ENCODE assay signal across 9 mouse cellular contexts in the genomic region with DNA sequence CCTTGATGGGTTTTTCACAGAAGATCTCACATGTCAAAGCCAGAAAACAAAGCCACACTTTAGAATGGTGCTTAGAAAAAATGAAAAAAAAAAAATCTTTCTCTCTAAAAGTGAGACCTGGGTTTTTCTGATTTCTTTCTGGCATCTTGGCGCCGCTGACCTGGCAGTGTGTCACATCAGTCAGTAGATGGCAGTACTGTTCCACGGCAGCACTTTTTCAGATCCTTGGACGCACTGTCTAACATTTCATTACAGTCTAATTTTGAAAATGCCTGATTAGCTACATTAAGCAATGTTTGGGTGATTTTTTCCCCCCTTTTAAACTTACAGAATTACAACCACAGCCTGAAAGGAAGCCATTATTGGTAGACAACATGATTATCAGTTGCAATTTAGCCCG.
DNase-seq lines count a peak whose midpoint lies in the region; ATAC-seq and TF ChIP-seq lines count a peak whose summit lies in the region.
"Had no signal": no experiment of that assay in that cellular context is flagged by ENCODE, and none has a peak within 500 bp of the region (broad histone marks: within the 10 kb centered on the region; RNA-seq: fewer than 3 reads in every experiment).

No protein-coding gene starts in this region.

- intact Hi-C loops in heart, postnatal 36 days (cut with DNase I) = loop anchor here (1.0 to 10.0 kb wide), 6 partner anchors 407 to 1087 kb away; no protein-coding TSS in a partner anchor
- intact Hi-C loops in left cerebral cortex, postnatal 36 days (cut with DNase I) = loop anchor here (1.0 to 10.0 kb wide), 4 partner anchors 581 to 1087 kb away; a partner anchor contains a TSS

- ATAC-seq in neural tube, embryonic 11.5 days (ENCODE audit: insufficient read depth, low FRiP score, low TSS enrichment) = no peak

- no peak for TF ChIP-seq POLR2A in thymus, adult 2 months (IDR thresholded peaks at IDR 0.05; ENCODE audit: control insufficient read depth, extremely low read depth, insufficient read depth, low read length, poor library complexity)

- H3K27ac ChIP-seq in thymus, adult 2 months (ENCODE audit: control insufficient read depth, insufficient read depth, low read length) = no peak overlapping the region
- H3K27ac ChIP-seq in embryonic facial prominence, embryonic 10.5 days (replicated peaks) = no peak overlapping the region
- H3K27ac ChIP-seq in neural tube, embryonic 11.5 days (ENCODE audit: low read depth, low read length) = no peak overlapping the region
- H3K27ac ChIP-seq: neural tube, embryonic 12.5 days had no signal

- DNase-seq in thymus, adult 2 months = peak; percentile 47
- DNase-seq in thymus, adult 18-20 months = no peak
- DNase-seq in adrenal gland, adult 2 months = peak; percentile 56
- peak; percentile 68 for DNase-seq in embryonic facial prominence, embryonic 10.5 days (ENCODE audit: low spot score)
- peak; percentile 62 to 73 for DNase-seq in heart, postnatal 36 days
- peak; percentile 38 to 60 for DNase-seq in left cerebral cortex, postnatal 36 days (ENCODE audit: low spot score in 2 of 2)
- DNase-seq in neural tube, embryonic 11.5 days (ENCODE audit: low spot score) = peak; percentile 66
- peak; percentile 53 to 62 for DNase-seq in urinary bladder, postnatal 36 days (ENCODE audit: low spot score in 2 of 2)

- H3K4me1 ChIP-seq in thymus, adult 2 months (replicated peaks; ENCODE audit: control insufficient read depth, insufficient read depth, low read length) = no peaks in the 10 kb centered on the region
- peaks cover 40% of the 10 kb centered on the region for H3K4me1 ChIP-seq in embryonic facial prominence, embryonic 10.5 days
- peaks cover 23% of the 10 kb centered on the region for H3K4me1 ChIP-seq in neural tube, embryonic 11.5 days (ENCODE audit: control insufficient read depth, insufficient read depth, low read length)

- H3K4me2 ChIP-seq in neural tube, embryonic 11.5 days (ENCODE audit: low read depth) = no peak overlapping the region
- H3K4me2 ChIP-seq: neural tube, embryonic 12.5 days had no signal

- WGBS in thymus, adult 2 months = 24% methylated on average over 5 of the region's 5 CpGs
- WGBS in embryonic facial prominence, embryonic 10.5 days = 18% methylated on average over 5 of the region's 5 CpGs
- 22% methylated on average over 5 of the region's 5 CpGs for WGBS in neural tube, embryonic 11.5 days

- H3K36me3 ChIP-seq in thymus, adult 2 months (ENCODE audit: control insufficient read depth, insufficient read depth, low read length) = no peaks in the 10 kb centered on the region
- H3K36me3 ChIP-seq in embryonic facial prominence, embryonic 10.5 days (replicated peaks) = no peaks in the 10 kb centered on the region
- no peaks in the 10 kb centered on the region for H3K36me3 ChIP-seq in neural tube, embryonic 11.5 days (ENCODE audit: control insufficient read depth, insufficient read depth, low read length)
- H3K36me3 ChIP-seq: neural tube, embryonic 12.5 days had no signal

- H3K9me3 ChIP-seq in embryonic facial prominence, embryonic 10.5 days = no peaks in the 10 kb centered on the region
- no peaks in the 10 kb centered on the region for H3K9me3 ChIP-seq in neural tube, embryonic 11.5 days (ENCODE audit: control insufficient read depth, low read length)
- H3K9me3 ChIP-seq: neural tube, embryonic 12.5 days had no signal

- H3K27me3 ChIP-seq in thymus, adult 2 months (ENCODE audit: control insufficient read depth, insufficient read depth, low read length) = no peaks in the 10 kb centered on the region
- no peaks in the 10 kb centered on the region for H3K27me3 ChIP-seq in embryonic facial prominence, embryonic 10.5 days (replicated peaks; ENCODE audit: low read depth, poor library complexity, severe bottlenecking)
- no peaks in the 10 kb centered on the region for H3K27me3 ChIP-seq in neural tube, embryonic 11.5 days (ENCODE audit: control insufficient read depth, insufficient read depth, low read length)
- H3K27me3 ChIP-seq: neural tube, embryonic 12.5 days had no signal

- no peak overlapping the region for H3K4me3 ChIP-seq in thymus, adult 2 months (ENCODE audit: control insufficient read depth, insufficient read depth, low read length)
- no peak overlapping the region for H3K4me3 ChIP-seq in embryonic facial prominence, embryonic 10.5 days
- no peak overlapping the region for H3K4me3 ChIP-seq in neural tube, embryonic 11.5 days (ENCODE audit: low read depth, low read length)
- H3K4me3 ChIP-seq: neural tube, embryonic 12.5 days had no signal

- TF ChIP-seq CTCF in thymus, adult 2 months (IDR thresholded peaks at IDR 0.05; ENCODE audit: borderline replicate concordance, control insufficient read depth, extremely low read depth, insufficient read depth, low read length, poor library complexity) = no peak

- no peak overlapping the region for H3K9ac ChIP-seq in neural tube, embryonic 11.5 days (ENCODE audit: low read length)
- H3K9ac ChIP-seq: neural tube, embryonic 12.5 days had no signal

Comparison
In these comparisons a context has a peak if more than half of its experiments do, and no peak if none do; other contexts are left out.
1. DNase-seq: peak in thymus, adult 2 months (single experiment), adrenal gland, adult 2 months (single experiment), embryonic facial prominence, embryonic 10.5 days (single experiment), heart, postnatal 36 days (2 of 2), left cerebral cortex, postnatal 36 days (2 of 2), neural tube, embryonic 11.5 days (single experiment) and urinary bladder, postnatal 36 days (2 of 2); none in thymus, adult 18-20 months (0 of 2).